Mouse (Mus musculus): ENCODE results near the gene Tlr3.

Tlr3 gene

DNA sequence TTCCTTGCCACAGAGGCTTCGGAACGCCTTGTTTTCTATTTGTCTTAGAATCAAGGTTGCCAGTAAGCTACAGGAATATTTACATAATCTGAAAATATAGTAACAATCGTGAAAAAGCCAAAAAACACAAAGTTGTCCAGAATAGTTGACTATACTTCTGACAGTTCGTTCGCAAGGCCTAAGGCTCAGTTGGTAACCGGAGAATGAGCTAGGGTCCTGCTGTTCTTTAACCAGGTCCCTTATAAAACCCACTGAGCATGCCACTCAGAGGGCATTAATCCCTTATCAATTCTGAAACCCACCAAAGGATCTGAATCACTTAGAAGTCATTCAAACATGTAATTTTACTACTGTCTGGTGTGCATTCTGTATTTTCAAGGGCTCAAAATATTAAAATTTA, 55.1 kb downstream of the Tlr3 start:
- no peak for DNase-seq (ENCODE audit: low read depth in 1 of 2, low spot score in 2 of 2)

Data from monocyte, adult 2 months (primary cell).